Mouse (Mus musculus): ENCODE results near the gene Zfp940. TPM values are rescaled to one million over a fixed set of nuclear protein-coding genes. Genes with fewer than 3 reads are reported as not detected.

The Zfp940 gene
- total RNA-seq, 2 experiments from 2014 or later = 0.33 to 0.34 TPM

DNA sequence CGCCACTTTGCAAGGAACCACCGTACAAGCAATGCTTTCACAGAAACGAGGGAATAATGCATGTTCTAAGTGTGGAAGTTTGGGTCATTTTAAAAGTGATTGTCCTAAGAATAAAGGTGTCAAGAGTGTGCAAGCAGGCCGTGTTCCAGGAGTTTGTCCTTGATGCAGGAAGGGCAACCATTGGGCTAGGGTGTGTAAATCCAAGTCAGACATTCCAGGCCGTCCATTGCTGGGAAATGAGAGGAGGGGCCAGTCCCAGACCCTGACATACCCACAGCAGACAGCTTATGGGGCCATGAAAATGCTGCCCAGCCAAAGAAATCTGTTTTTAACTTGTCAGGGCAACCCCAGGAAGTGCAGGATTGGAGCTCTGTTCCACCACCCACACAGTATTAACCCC is 46.4 kb downstream of the Zfp940 start:
- no peak for DNase-seq

GRCm38 (mm10) chr7:29792906-29793305 is 60.6 kb downstream of the Zfp940 start:
- DNase-seq = no peak

DNA sequence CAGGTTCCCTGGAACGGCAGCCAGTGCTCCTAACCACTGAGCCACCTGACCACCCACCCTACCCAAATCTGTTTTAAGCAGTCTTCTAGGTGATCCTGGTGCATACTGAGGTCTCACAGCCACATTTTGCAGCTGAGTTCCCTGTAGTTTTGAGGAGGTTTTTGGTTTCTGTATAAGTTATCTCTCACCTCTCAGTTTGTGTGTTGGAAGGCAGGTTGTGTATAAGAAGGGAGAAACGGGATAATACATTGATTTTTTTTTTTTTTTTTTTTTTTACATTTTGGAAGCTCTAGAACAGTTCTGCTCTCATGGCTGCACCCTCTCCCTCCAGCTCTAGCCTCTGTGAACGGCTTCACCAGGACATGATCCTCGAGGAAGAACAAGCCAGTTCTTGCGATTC is 67.6 kb downstream of the Zfp940 start:
- no peak for DNase-seq

DNA sequence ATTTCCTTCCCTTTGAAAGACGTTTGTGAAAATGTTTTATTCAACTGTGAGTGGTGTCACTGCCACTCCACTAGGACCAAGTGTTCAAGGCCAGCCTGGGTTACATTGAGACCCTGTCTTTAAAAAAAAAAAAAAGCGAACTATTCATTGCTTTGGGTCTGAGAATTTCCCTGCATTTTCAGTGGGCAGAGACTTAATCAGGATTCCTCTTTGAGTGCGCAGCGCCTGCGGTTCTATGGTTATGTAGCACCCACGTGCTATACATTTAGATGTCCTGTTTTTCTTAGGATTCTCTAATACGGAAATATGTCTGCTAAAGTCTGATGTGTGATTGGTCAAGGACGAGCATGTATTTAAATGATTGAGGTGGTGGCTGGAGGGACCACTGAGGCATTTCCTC is 68.4 kb downstream of the Zfp940 start:
- DNase-seq = no peak

DNA sequence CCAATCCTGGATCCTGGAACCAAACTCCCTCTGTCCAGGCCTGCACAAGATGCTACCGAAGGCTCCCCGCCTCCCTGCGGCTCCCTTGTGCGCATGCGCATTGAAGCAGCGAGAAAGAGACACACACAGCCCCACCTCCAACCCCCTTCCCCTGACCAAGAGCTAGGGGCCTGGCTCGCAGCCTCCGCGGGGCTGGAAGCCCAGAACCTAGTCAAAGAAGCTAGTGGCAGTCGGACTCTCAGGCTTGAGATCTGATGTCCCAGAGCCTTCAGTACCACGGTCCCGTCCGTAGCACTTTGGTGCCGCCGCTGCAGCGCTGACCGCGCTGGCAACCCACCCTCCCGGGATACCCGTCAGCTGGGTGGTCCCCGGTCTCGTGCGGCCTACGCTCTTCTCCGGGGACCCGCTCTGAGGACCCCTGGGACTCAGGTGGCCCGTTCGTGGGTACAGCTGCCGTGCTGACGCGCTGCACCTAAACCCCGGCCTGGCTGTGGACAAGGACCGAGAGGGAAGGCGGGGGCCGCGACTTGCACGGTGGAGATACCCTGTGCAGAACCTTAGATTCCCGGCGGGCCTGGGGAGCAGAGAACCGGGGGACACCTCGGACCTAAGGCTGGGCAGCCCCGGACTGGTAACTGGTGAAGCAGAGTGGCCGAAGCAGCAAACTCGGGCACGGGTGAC is 69.5 kb downstream of the Zfp940 start, which contains the start of gene Zfp30:
Gene Zfp30, plus strand, starts transcription at position 128 of the 681 bp plus-strand sequence.
- DNase-seq = peak; percentile 86

Other genes starting within 250 kb of the Zfp940 start
- not detected for gene Catsperg2, start 126.6 kb downstream of the Zfp940 start, total RNA-seq (2021)
- 10 to 100 TPM in 1 of 2 experiments, 1 to 10 TPM in 1; 10.0 to 11.9 TPM for gene Zfp84, start 85.1 kb downstream of the Zfp940 start, total RNA-seq (2021)
- 1 to 10 TPM; 5.3 to 6.7 TPM for gene Zfp30, start 69.7 kb downstream of the Zfp940 start, total RNA-seq (2021)
- 10 to 100 TPM; 13.3 to 14.3 TPM for gene Zfp790, start 37.6 kb downstream of the Zfp940 start, total RNA-seq (2021)
- gene Zfp420, start 6.3 kb upstream of the Zfp940 start, total RNA-seq (2021) = 1 to 10 TPM; 2.6 to 3.3 TPM
- 10 to 100 TPM; 11.9 to 13.2 TPM for gene Zfp27, start 52.9 kb upstream of the Zfp940 start, total RNA-seq (2021)
- gene Zfp383, start 54.6 kb upstream of the Zfp940 start, total RNA-seq (2021) = 1 to 10 TPM; 8.5 to 9.4 TPM
- gene Zfp74, start 100.4 kb upstream of the Zfp940 start, total RNA-seq (2021) = 1 to 10 TPM; 6.5 to 7.1 TPM
- 10 to 100 TPM; 83.8 to 87.0 TPM for gene Zfp568, start 130.3 kb upstream of the Zfp940 start, total RNA-seq (2021)
- 1 to 10 TPM; 1.8 to 2.1 TPM for gene Zfp14, start 197.7 kb upstream of the Zfp940 start, total RNA-seq (2021)
- 1 to 10 TPM in 1 of 2 experiments, under 1 TPM in 1; 0.23 to 1.0 TPM for gene Zfp82, start 219.2 kb upstream of the Zfp940 start, total RNA-seq (2021)
- under 1 TPM in 1 of 2 experiments, not detected in 1; 0.74 TPM for gene Gm26920, start 236.7 kb upstream of the Zfp940 start, total RNA-seq (2021)
- 1 to 10 TPM; 2.8 to 3.5 TPM for gene Zfp566, start 236.9 kb upstream of the Zfp940 start, total RNA-seq (2021)
- 10 to 100 TPM; 44.2 to 46.1 TPM for gene Zfp260, start 241.1 kb upstream of the Zfp940 start, total RNA-seq (2021)